Mouse (Mus musculus): Measurements from ENCODE around the gene Larp4.

Larp4 gene

DNA sequence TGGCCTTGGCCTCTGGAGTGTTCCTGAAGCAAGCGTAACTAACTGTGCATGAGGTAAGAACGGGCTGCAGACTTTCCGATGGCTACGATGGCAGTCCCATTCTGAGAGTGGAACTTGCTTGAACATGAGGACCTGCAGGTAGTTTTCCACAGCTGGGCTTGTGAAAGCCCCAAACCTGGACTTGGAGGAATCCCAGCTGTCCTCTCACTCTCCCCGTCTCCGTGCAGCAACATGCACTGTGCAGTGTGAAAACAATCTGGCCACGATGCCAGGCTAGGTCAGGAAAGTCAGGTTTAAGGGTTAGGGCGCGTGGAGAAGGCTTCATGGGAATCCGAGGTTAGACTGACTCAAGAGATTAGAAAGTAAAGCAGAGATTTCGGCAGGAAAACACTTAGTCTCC, 89.0 kb downstream of the Larp4 start:
- DNase-seq (ENCODE audit: low spot score): no peak

DNA sequence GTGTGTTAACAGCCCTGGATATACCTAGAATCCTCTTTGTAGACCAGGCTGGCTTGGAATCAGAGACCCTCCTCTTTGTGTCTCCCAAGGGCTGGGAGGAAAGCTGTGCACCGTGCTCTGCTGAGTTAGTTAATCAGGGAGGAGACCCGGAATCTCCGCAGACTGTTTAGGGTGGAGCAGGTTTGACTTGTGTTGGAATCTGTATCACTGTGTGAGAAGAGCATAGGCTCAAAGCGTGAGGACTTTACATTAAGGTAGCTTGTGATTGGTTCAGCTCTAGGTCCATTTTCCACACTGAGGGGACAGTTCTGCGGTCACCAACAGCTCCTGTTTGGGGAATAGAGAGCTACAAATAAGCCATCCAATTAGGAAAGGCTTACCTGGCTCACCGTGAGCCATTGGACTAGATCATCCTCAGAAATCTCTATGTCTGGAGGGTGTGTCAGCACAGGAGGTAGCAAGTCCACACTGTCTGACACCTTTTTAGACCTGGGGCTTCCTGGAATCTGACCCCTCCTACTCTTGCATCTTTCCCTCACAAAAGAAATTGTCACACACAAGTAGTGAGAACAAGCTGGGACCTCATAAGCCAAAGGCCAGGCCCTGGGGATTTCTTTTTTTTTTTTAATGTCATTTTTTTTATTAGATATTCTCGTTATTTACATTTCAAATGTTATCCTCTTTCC, 89.9 kb downstream of the Larp4 start:
- no peak for DNase-seq (ENCODE audit: low spot score)

DNA sequence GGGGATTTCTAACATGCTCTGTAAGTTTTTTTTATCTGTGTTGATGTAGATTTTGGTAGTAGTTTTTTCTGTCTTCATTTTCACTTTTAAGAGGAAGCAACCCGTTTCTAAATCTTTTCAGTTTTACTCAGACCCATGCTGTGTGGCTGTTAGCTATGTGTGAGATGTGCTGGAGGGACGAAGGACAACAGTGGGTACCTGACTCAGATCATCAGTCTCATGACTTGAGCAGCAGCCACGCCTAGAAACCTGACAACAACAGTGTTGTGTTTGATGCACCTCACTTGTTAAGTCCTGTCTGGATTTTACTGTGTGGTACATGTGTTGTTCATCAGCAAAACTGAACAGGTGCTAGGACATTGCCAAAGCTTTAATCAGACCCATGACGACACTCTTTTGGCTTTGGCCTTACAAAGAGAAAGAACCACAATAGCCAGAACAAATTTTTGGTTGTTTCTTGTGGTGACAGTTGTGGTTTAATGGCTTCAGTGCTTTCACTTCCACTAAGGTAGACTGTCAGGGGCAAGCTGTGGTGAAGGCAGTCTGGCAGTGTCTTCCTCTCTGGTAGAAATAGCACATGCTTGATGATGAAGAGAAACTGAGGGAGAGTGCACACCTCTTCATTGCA, 90.8 kb downstream of the Larp4 start:
- DNase-seq (ENCODE audit: low spot score): no peak

DNA sequence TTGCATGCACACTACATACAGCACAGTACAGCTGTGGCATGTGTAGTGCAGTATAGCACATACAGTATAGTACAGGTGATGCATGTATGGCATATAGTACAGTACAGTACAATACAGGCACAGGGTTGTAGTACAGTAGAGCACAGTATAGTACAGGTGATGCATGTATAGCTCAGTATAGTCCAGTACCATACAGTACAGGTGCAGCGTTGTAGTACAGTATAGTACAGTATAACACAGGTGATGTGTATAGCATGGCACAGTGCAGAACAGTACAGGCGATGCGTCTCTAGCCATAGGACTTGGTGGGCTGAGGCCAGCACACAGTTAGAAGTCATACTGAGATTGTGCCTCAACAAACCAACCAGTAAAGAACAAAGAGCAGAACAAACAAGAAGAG, 91.5 kb downstream of the Larp4 start:
- DNase-seq (ENCODE audit: low spot score): no peak

DNA sequence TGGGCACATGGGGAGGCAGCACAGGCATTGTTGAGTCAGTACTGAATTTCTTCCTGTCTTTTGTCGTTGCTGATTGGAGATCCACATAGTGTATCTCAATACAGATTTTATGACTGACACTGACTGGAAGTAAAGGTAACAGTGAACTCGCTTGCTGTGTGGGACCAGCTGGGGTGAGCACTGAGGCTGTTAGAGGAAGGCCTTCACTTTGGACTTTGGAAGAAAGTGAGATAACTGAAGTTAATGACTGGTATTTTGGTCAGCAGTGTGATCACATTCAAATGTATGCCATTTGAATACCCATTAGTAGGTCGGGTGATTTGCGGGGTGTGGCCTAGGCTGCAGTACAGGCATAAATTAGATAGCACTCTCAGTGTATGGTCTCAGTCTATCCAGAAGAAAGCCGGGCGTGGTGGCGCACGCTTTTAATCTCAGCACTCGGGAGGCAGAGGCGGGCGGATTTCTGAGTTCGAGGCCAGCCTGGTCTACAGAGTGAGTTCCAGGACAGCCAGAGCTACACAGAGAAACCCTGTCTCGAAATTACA, 93.4 kb downstream of the Larp4 start:
- no peak for DNase-seq (ENCODE audit: low spot score)

All from lung, postnatal 25 days (tissue).